Mouse (Mus musculus) heart, postnatal 4 days (tissue): ENCODE results near the gene Klhl12. TPM values are rescaled to one million over a fixed set of nuclear protein-coding genes. Genes with fewer than 3 reads are reported as not detected.
A peak's percentile ranks its signal among the peaks of the same experiment; 100 is the strongest.
"Not testable (repeated sequence)": the region's sequence is repeated elsewhere in the genome, so short reads cannot be mapped to it uniquely, and the experiment has no call there.

Experiments used
- DNase-seq: peaks from one replicate; pipeline ENCODE4 v3.0.0; 2021
- total RNA-seq, 2 experiments: library from RNA; stranded (reverse); gene quantifications; 2 replicates each; pipeline ENCODE4 v1.2.3; 2021

Klhl12 gene
- total RNA-seq: 10 to 100 TPM; 18.5 to 18.7 TPM

DNA sequence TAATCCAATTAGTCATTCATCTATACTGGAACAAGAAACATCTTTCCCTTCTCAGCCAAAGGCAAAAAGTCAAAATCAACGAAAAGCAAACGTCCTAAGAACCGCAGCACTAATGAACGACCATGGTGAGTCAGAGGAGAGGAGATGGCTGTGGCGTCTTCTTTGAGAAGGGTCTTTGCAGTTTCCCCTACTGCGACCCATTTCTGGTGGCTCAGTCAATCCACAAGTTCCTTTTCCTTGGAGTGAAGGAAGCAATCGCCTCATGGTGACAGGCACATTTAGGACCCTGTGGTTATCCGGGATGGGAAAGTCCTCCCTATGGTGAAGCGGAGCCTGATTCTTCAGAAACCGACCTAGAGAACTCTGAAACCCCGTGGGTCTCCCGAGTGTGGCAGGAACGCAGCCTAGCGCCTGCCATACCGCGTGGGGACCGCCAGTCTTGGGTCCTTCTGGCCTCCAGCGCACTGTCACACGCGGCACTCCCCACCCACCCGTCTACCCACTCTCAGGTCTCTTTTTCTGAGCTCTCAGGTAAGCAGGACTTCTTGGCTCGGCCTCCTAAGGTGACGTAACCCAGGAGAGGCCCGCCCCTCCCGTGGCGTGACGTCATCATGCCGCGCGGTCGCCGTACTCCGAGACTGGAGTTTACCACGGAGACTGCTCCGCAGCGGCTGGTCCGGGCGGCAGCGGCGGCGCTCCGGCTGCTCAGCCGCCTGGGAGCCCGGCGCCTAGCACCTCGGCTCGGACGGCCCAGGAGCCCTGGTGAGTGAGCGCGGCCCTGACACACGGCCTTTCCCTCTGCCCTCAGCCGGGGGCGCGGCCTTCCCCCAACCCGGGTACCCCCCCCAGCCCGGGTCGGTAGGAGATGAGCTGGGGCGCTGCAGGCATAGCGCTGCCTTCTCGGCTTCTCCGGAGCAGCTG lies at the start of gene Klhl12:
Klhl12 (plus strand) TSS at position 628 of the 921 bp plus-strand sequence.
- peak; percentile 96 for DNase-seq

DNA sequence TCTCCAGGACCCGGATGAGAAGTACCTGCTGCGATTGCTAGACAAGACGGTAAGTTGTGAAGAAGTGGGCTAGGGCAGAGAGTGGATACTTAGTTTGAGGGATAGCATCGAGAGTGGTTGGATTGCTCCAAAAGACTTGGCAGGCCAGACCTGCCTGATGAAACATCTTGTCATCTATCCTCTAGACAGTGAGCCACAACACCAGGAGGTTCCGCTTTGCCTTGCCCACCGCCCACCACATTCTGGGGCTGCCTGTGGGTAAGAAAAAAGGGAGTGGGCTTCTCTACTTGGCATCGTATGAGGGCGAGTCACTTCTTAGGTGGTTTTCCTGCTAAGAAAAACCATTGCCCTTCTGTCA lies 48.9 kb upstream of the Klhl12 start:
- no peak for DNase-seq

DNA sequence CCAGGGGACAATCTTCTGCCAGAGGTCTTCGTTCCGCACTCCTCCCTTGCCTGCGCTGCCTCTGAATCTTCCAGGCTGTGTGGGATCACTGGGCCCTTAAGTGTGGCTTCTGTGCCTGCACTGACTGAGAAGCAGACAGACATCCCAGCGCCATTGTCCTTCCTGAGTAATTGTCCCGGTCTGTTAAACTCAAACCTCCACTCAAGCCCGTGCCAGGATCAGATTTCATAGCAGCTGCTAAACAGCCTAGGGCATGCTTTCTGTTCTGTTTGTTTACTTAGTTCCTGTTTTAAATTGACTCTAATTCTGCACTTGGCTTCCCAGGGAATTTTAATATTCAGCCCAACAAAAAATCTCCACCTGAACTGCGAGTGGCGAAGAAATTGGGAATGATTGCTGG lies 47.3 kb upstream of the Klhl12 start:
- no peak for DNase-seq

DNA sequence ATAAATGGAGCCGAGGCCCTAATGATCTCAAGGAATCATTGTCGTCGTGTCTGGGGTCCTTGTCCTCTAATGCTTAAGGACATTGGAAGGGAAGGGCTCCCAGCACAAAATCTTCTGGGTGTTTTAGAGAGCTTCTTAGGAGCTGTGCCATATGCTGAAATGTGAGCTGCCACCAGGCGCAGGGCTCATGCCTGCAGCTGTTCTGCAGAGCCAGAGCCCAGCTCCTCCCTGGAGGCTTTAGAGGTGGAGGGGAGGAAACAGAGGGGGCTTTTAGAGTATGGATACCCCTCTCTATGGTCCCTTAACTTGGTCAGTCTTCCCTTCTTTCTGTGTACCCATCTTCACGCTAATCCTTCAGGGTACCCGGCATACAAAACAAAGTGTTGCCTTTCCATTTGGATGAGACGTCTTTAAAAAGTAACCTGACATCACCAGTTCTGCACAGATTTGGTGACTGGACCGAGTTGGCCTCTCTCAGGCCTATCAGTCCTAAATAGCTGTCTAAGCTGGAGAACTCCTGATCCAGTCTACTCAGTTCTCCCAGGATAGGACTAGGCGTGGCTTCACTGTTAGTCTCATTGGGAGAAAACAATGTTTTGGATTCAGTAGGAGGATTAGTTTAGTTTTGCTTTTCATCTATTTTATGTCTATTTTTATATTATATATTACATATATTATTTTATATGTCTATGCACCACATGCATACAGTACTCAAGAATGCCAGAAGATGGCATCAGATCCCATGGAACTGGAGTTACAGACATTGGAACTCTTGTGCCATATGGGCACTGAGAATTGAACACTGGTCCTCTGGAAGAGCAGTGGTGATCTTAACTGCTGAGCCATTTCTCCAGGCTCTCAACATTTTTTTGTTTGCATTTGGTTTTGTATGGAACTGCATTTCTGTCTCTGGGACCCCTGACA lies 43.4 kb upstream of the Klhl12 start:
- no peak for DNase-seq

DNA sequence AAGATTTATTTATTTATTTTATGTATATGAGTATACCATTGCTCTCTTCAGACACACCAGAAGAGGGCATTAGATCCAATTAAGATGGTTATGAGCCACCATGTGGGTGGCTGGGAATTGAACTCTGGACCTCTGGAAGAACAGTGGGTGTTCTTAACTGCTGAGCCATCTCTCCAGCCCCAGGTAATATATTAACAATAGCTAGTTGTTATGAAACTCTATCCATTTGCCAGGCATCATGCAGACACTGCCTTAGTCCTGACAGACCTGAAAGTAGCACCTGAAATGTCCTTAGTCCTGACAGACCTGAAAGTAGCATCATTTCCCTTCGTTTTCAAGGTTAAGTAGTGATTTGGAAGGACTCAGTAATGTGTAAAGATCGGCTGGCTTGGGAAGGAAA lies 41.3 kb upstream of the Klhl12 start:
- no peak for DNase-seq

DNA sequence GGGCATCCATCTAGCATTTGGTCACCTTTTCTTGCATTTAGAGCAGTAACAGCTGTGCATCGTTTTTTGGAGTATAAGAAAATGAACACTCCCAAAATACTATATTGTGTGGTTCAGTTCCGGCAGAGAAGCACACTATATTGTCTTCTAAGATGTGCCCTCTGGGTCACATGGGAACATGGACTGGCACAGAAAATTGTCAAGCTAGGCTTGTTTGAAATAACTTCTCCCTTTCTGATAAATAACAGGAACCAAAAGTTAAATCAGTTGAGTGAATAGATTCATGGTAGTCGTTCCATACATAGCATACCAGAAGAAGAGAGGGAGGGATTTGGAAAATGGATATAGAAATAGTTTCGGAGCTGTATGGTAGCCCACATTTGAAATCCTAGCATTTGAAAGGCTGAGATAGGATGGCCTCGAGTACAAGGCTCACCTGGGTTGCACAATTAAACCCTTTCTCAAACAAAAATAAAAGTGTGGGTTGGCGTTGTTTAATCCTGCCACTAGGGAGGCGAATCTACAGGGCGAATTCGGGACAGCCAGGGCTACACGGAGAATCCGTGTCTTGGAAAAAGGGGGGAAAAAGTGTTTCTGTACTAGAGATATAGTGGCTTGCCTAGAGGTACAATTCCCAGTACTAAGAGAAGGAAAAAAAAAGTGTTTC lies 40.7 kb upstream of the Klhl12 start:
- no peak for DNase-seq

DNA sequence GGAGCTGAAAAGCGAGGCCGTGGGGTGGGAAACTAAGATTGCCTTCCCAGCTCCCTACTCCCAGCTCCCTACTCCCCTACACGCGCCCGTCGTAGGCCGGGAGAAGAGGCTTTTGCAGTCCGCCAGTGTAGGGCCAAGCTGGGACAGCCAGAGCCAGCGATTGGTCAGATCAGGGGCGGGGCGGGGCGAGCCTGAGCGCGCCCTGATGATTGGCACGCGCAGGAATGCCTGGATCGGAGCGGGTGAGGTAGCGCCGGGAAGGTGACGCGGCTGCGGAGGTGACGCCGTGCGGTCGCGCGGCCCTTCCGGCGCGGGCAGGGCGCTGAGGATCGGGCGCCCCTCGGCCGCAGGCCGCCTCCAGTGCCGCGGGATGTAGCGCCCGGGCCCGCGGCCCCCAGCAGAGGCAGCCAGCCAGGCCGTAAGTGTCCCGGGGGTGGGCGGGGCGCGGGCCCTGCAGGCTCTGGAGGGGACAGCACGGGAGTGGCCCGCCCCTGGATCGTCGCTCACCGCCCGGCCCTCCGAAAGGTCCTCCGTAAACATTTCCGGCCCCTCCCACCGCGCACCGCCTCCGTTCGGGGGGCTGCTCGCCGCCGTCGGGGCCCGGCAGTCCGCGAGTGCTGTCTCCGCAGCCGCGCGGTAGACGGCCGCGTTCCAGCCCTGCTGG lies 40.0 kb upstream of the Klhl12 start, which contains the start of gene Adipor1:
Adipor1 (plus strand) TSS at position 211 of the 664 bp plus-strand sequence.
- peak; percentile 98 for DNase-seq

DNA sequence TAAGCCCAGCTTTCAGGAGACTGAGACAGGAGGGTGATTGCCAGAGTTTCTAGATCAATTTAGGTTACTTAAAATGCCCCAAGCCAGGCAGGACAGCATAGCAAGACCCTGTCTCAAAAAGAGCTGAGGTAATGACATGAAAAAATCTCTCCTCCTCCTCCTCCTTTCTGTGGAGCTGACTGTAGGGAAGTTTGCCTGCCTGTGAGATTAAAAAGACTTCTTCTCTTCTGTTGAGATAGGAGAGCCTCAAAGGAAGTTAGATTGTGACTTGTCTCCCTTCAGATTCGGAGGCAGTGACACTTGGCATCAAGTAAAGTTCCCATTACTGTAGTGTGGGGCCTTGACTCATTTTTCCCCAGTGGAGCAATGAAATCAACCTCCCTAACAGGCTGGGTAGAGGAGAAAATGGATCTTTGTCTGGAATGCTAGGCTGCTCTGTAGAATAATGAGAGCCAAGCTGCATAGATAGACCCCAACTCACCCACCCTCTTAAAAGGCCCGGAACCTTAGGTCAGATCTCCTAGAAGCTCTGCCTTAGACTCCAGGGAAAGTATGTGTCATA lies 36.8 kb upstream of the Klhl12 start:
- DNase-seq: no peak

DNA sequence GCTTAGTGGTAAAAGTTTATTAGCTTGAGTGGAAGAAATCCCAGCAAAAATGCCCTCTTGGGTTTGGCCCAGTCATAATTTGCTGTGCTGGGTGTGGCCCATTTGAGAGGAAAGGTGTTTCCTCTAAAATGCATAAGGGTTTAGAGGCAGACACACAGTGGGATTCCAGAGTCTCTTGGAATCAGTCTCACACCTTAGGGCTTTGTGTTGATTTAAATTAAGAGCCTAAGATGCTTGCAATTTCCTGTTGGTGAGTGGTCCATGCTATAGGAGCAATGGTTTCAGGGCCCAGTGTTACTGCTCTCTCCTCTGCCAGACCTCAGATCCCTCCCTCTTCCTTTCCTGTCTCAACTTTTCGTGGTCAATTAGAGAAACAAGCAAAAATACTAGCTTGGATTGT lies 36.2 kb upstream of the Klhl12 start:
- no peak for DNase-seq

DNA sequence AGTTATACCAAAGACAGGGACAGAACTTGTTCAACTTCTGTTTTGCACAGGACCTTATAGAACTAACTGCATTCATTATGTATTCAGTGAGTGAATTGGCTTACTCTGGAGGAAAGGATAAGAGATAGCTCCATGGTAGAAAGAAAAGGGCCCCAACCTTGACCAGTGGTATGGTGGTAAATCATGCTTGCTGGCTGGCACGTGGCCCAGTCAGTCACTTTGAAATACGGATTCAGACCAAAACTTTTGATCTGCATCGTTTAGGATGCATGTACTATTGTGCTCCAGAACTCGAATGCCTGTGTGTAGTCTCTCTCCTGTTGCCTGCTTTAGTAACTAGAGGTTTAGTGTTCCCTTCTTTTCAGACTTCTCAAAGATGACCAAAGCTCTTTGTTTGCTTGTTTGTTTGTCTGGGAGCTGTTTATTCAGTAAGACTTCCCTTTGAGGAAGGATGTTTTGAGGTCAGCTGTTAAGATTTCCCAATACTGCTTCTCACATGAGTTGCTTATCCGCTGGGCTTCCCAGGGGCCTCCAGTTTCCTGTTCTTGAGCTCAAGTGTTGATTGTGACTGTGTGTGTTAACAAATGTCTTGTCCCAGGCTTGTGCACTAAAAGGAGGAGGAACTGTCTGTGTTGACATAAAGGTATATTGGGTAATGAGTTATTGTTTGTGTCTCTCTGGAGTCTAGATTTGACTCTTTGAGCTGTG lies 35.4 kb upstream of the Klhl12 start:
- DNase-seq: no peak

DNA sequence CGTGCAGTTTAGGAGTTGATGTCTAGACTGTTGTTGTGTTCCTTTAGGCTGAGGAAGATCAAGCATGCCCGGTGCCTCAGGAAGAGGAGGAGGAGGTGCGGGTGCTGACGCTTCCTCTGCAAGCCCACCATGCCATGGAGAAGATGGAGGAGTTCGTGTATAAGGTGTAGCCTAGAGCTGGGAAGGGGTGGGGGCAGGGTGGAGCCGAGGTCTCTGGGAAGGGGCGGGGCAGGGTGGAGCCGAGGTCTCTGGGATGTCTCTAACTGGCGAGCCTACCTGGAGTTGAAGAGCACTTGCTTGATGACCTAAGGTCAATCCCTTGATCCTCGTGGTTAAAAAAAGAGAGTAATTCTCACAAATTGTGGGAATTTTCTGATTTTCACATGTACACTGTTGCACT lies 31.4 kb upstream of the Klhl12 start:
- no peak for DNase-seq

DNA sequence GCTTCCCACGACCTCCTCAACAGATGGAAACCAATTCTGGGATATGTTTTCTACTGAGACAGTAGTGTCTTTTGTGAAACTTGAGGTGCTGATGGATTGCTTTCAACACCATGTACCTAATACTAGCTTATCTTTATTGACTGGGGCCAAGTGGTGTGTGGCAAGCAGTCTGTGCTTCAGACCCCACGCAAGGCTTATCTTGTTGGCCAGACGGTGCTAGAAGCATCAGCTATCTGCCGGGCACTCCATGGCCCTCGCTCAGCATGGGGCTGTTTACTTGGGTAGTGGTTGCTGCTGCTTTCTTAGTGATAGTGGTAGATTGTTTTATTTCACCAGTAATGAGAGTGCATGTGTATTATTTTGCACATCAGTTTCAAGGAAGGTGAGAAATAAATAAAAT lies 29.0 kb upstream of the Klhl12 start:
- DNase-seq: no peak

DNA sequence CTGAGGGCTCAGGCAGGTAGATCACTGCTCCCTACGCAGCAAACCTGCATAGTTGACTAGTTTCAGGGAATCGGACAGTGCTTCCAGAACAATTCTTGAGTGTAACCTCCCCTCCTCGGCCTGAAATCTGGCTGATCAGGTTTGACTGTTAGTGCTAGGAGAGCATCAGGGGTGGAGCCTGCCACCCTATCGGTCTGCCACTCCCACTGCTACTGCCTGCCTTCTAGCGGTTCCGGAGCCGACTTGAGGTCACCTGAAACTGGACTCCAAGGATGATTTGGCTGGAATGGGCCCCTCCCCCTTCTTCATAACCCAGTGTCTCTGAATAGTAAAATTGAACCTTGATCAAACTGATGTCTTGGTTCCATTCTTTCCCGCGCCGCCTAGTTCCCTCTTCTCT lies 22.3 kb upstream of the Klhl12 start:
- no peak for DNase-seq

DNA sequence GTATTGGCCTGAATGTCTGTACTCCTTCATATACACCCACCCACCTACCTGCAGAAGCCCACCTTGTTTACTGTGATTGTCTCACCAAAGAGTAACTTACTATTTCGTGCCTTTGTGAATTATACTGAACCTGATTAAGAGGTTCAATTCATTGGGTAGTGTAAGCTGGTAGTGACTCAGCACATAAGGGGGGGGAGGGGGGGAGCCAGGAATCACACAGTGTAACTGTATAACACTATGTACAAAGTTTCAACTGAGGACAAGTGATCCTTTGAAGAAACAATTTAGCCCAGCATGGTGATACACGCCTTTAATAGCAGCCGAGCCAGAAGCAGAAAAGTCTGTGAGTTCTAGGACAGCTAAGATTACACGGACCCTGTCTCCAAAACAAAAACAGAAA lies 21.9 kb upstream of the Klhl12 start:
- DNase-seq: no peak

DNA sequence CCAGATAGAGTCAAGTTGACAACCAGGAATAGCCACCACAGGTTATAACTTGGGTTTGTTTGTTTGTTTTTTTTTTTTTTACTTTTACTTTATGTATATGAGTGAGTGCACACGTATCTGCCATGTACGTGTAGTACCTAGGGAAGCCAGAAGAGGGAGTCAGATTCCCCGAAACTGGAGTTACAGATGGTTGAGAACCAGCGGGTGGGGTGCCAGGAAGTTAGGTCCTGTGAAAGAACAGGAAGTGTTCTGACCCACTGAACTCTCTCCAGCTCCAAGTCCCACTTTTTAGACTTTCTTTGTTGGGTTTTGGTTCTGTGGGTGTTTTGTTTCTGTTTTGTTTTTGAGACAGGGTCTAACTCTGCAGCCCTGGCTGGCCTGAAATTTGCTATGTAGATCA lies 19.9 kb upstream of the Klhl12 start:
- peak; percentile 40 for DNase-seq

DNA sequence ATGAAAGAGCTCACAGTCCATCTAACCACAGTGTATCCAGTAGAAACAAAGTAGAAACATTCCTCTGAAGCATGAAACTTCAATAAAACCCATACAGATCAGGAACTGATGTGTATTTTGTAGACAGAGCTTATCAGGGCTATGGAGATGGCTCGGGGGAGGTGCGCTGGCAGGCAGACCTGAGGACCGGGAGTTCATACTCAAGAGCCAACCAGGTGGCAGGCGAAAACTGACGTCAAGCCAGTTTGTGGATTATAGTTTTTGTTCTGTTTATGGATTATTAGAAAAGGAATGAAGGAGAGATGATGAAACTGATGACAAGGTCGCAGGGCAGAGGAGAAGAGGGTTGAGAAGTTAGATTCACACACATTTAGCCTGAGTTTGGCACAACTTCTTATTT lies 14.9 kb upstream of the Klhl12 start:
- DNase-seq: no peak

DNA sequence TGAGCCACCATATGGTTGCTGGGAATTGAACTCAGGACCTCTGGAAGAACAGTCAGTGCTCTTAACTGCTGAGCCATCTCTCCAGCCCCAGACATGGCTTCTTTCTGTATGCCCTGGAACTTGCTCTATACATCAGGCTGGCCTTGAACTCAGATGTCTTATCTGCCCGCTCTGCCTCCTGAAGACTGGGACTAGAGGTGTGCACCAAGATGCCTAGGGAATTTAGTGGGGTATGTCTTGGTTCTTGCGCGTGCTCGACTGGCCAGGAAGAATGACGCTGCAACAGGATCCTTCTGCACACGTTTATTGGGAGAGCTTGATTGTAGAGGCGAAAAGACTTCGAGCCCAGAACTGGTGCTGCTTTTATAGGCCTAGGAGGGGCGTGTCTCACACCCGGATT lies 13.6 kb upstream of the Klhl12 start:
- not testable (repeated sequence) for DNase-seq

DNA sequence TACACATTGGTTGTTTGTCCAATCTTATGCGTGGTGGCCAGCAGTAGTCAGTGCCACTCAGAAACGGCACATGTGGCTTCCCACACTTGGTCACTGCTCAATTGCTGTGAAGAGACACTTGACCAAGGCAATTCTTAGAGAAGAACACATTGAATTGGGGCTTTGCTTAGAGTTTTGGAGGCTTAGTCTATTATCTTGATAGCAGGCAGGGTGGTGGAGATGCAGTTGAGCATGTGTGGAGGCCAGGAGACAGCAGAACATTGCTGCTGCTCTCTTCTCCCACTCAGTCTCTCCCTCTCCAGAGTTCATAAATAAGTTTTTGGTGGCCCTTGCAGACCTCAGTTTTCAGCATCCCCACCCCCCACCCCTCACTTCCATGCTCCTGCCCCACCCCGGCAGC lies 12.9 kb upstream of the Klhl12 start:
- DNase-seq: no peak

DNA sequence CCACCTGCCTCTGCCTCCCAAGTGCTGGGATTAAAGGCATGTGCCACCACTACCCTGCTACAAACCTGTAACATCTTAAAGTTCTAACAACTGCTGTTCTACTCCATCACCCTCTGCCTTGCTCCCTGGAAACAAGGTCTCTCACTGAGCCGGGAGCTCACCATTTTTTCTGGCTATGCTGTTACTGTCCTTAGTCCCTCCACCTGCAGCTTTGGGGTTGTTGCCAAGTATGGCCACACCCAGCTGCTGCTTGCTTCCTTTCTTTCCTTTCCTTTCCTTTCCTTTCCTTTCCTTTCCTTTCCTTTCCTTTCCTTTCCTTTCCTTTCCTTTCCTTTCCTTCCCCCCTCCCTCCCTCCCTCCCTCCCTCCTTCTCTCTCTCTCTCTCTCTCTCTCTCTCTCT lies 12.0 kb upstream of the Klhl12 start:
- DNase-seq: not testable (repeated sequence)

DNA sequence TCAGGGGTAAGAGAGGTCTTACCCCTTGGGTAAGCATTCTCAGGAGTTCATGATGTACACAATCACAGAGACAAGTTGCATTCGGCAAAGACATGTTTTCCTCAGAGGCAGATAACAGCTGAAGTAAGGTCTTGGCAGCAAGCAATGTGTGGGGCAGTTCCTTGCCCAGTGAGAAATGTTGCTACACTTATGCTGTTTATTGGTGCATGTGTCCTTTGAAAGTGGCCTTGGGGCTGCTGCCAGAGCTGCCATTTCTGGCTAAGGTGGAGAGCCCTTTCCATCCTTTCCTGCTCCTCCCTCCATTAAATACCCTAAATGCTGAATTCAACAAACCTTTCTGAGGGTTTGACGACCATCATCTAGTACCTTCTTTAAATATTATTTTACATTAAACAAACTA lies 9.9 kb upstream of the Klhl12 start:
- no peak for DNase-seq

DNA sequence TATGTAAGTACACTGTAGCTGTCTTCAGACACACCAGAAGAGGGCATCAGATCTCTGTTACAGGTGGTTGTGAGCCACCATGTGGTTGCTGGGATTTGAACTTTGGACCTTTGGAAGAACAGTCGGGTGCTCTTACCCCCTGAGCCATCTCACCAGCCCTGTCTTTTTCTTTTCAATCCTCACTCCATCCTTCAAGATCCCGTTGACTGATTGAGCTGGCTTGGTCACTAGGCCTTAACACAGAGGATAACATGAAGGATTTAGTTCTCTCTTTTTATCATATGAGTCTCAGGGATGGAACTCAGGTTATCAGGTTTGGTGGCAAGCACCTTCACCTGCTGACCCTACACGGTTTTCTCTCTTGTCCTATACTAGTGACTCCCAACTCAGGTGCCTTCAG lies 6.8 kb upstream of the Klhl12 start:
- not testable (repeated sequence) for DNase-seq
